Mouse (Mus musculus): ENCODE data around the gene Ttc28. TPM values are rescaled to one million over a fixed set of nuclear protein-coding genes. Genes with fewer than 3 reads are reported as not detected.

The Ttc28 gene
- total and polyA plus RNA-seq, 2 experiments from 2014 or later: 10.6 to 53.1 TPM

- no peaks in the 10 kb centered on the region for H3K36me3 ChIP-seq (ENCODE audit: insufficient read depth, low read length)
- DNase-seq (ENCODE audit: low spot score): peak; percentile 81
- no peaks in the 10 kb centered on the region for H3K27me3 ChIP-seq (ENCODE audit: insufficient read depth, low read length)
- H3K4me2 ChIP-seq (ENCODE audit: low read depth, low read length, poor library complexity, severe bottlenecking): 0 out of 2 replicates have a peak overlapping the region, but pooled peaks have one; percentile 13
- WGBS: 50% methylated on average over 13 of the region's 13 CpGs
- peak; percentile 76; the same call in 1 of the 2 replicates for ATAC-seq (ENCODE audit: low FRiP score)
- no peaks in the 10 kb centered on the region for H3K9me3 ChIP-seq (ENCODE audit: low read length)
- no peaks in the 10 kb centered on the region for H3K4me1 ChIP-seq (ENCODE audit: insufficient read depth, low read length)
- H3K27ac ChIP-seq (ENCODE audit: low read depth, low read length): peak overlapping the region; percentile 65
- H3K4me3 ChIP-seq (ENCODE audit: low read depth, low read length): no peak overlapping the region
- TF ChIP-seq CTCF (IDR thresholded peaks at IDR 0.05): no peak
- no peak overlapping the region for H3K9ac ChIP-seq (replicated peaks; ENCODE audit: low read length, poor library complexity, severe bottlenecking)
These were observed 20.5 kb upstream of the Ttc28 start for GRCm38 (mm10) chr5:110859013-110859650.

DNA sequence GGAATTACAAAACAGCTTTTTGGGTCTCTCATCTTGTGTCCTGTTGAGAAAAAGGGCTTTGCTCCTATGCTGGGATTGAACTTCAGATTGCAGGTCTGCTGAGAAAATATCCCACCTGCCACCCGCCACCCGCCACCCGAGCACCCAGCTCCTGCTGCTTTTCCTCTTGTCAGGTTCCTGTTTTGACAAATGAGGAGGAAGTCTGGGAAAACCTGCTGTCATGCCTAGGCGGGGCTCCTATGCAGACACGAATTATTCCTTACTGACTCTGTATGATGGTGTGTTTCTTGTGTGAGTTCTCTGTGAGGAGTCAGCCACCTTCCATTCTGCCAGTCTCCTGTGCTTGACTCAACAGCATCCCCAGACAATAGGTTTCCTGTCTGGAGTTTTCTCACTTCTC lies 19.2 kb upstream of the Ttc28 start:
- Histone ChIP-seq H3K9me3 (ENCODE audit: low read length) (no peaks in the 10 kb centered on the region), H3K4me1 (ENCODE audit: insufficient read depth, low read length) (no peaks in the 10 kb centered on the region), H3K9ac (replicated peaks; ENCODE audit: low read length, poor library complexity, severe bottlenecking) (no peak overlapping the region), H3K27ac (ENCODE audit: low read depth, low read length) (peak overlapping the region; percentile 65), H3K36me3 (ENCODE audit: insufficient read depth, low read length) (no peaks in the 10 kb centered on the region), H3K27me3 (ENCODE audit: insufficient read depth, low read length) (no peaks in the 10 kb centered on the region), H3K4me3 (ENCODE audit: low read depth, low read length) (no peak overlapping the region), H3K4me2 (ENCODE audit: low read depth, low read length, poor library complexity, severe bottlenecking) (no peak overlapping the region)
- ATAC-seq (ENCODE audit: low FRiP score) (no peak), DNase-seq (ENCODE audit: low spot score) (no peak)
- WGBS: 88% methylated on average over 5 of the region's 5 CpGs
- no peak for TF ChIP-seq CTCF (IDR thresholded peaks at IDR 0.05)

- WGBS: 23% methylated on average over 4 of the region's 4 CpGs
- peaks cover 17% of the 10 kb centered on the region for H3K4me1 ChIP-seq (ENCODE audit: insufficient read depth, low read length)
- DNase-seq (ENCODE audit: low spot score) (peak; percentile 72), ATAC-seq (ENCODE audit: low FRiP score) (peak; percentile 38; the same call in 1 of the 2 replicates)
- TF ChIP-seq CTCF (IDR thresholded peaks at IDR 0.05): no peak
- no peaks in the 10 kb centered on the region for H3K36me3 ChIP-seq (ENCODE audit: insufficient read depth, low read length)
- no peak overlapping the region for H3K4me3 ChIP-seq (ENCODE audit: low read depth, low read length)
- no peak overlapping the region; the same call in 1 of the 2 replicates for H3K27ac ChIP-seq (ENCODE audit: low read depth, low read length)
- no peaks in the 10 kb centered on the region for H3K27me3 ChIP-seq (ENCODE audit: insufficient read depth, low read length)
- H3K9ac ChIP-seq (replicated peaks; ENCODE audit: low read length, poor library complexity, severe bottlenecking): no peak overlapping the region
- no peak overlapping the region for H3K4me2 ChIP-seq (ENCODE audit: low read depth, low read length, poor library complexity, severe bottlenecking)
- H3K9me3 ChIP-seq (ENCODE audit: low read length): no peaks in the 10 kb centered on the region
These were observed 11.1 kb upstream of the Ttc28 start for GRCm38 (mm10) chr5:110868460-110868859.

DNA sequence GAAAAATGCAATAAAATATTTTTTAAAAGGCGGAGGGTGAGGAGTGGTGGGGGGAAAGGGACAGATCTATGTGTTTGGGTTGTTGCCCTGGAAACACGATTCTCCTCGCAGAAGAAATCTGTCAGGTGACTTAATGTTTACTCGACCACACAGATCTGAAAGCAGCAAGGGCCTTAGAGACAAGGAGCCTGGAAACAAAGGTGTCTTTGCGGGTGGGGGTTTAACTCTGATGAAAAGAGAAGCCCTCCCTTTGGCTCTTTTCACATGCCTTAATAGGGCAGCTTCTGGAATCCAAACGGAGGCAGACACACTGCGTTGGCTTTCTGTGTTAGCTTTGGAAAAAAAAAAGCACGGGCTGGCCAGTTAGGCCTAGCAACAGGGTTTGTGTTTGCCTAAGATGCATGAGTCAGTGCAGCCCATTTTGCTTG lies 10.3 kb upstream of the Ttc28 start:
- Histone ChIP-seq H3K9me3 (ENCODE audit: low read length) (no peaks in the 10 kb centered on the region), H3K36me3 (ENCODE audit: insufficient read depth, low read length) (no peaks in the 10 kb centered on the region), H3K4me2 (ENCODE audit: low read depth, low read length, poor library complexity, severe bottlenecking) (no peak overlapping the region), H3K9ac (replicated peaks; ENCODE audit: low read length, poor library complexity, severe bottlenecking) (no peak overlapping the region), H3K27ac (ENCODE audit: low read depth, low read length) (peak overlapping the region; percentile 49), H3K4me1 (ENCODE audit: insufficient read depth, low read length) (peaks cover 17% of the 10 kb centered on the region), H3K4me3 (ENCODE audit: low read depth, low read length) (no peak overlapping the region), H3K27me3 (ENCODE audit: insufficient read depth, low read length) (no peaks in the 10 kb centered on the region)
- ATAC-seq (ENCODE audit: low FRiP score) (no peak), DNase-seq (ENCODE audit: low spot score) (peak; percentile 55)
- WGBS: 15% methylated on average over 8 of the region's 8 CpGs
- TF ChIP-seq CTCF (IDR thresholded peaks at IDR 0.05): no peak

GRCm38 (mm10) chr5:110873160-110873559 lies 6.4 kb upstream of the Ttc28 start:
- ATAC-seq (ENCODE audit: low FRiP score): no peak
- H3K27me3 ChIP-seq (ENCODE audit: insufficient read depth, low read length): no peaks in the 10 kb centered on the region
- H3K36me3 ChIP-seq (ENCODE audit: insufficient read depth, low read length): no peaks in the 10 kb centered on the region
- H3K9me3 ChIP-seq (ENCODE audit: low read length): no peaks in the 10 kb centered on the region
- H3K9ac ChIP-seq (replicated peaks; ENCODE audit: low read length, poor library complexity, severe bottlenecking): no peak overlapping the region
- peak overlapping the region; percentile 18 for H3K4me2 ChIP-seq (ENCODE audit: low read depth, low read length, poor library complexity, severe bottlenecking)
- H3K4me3 ChIP-seq (ENCODE audit: low read depth, low read length): no peak overlapping the region
- TF ChIP-seq CTCF (IDR thresholded peaks at IDR 0.05): no peak
- H3K4me1 ChIP-seq (ENCODE audit: insufficient read depth, low read length): peaks cover 17% of the 10 kb centered on the region
- DNase-seq (ENCODE audit: low spot score): peak; percentile 66
- 18% methylated on average over 6 of the region's 6 CpGs for WGBS
- H3K27ac ChIP-seq (ENCODE audit: low read depth, low read length): peak overlapping the region; percentile 55

DNA sequence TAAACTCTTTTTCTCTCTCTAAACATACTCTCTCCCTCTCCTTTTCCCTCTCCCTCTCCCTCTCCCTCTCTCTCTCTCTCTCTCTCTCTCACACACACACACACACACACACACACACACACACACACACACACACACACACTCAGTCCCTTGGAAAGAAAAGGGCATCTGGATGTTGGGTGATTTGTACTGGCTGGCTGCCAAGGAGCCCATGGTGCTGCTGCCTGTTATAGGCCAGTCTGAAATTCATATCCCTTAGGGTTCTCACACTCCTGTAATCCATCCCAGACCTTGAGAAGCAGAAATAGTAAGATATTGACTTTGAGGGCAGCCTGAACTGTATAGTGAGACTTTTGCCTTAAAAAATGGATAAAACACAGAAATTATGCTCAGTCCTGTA lies 4.9 kb upstream of the Ttc28 start:
- Histone ChIP-seq H3K4me1 (ENCODE audit: insufficient read depth, low read length) (peaks cover 12% of the 10 kb centered on the region; the same call in 1 of the 2 replicates), H3K9ac (replicated peaks; ENCODE audit: low read length, poor library complexity, severe bottlenecking) (no peak overlapping the region), H3K27ac (ENCODE audit: low read depth, low read length) (no peak overlapping the region), H3K4me3 (ENCODE audit: low read depth, low read length) (no peak overlapping the region), H3K4me2 (ENCODE audit: low read depth, low read length, poor library complexity, severe bottlenecking) (no peak overlapping the region), H3K36me3 (ENCODE audit: insufficient read depth, low read length) (no peaks in the 10 kb centered on the region), H3K9me3 (ENCODE audit: low read length) (no peaks in the 10 kb centered on the region), H3K27me3 (ENCODE audit: insufficient read depth, low read length) (no peaks in the 10 kb centered on the region)
- no peak for TF ChIP-seq CTCF (IDR thresholded peaks at IDR 0.05)
- no peak for ATAC-seq (ENCODE audit: low FRiP score)
- DNase-seq (ENCODE audit: low spot score): peak; percentile 63

Measured in midbrain, postnatal 0 days (tissue).